Mouse (Mus musculus) CD4-positive, CD25-positive, alpha-beta regulatory T cell, adult 2 months (primary cell): ENCODE measurements around the gene Mcoln2.

Source experiments
- DNase-seq: peaks from one replicate; pipeline ENCODE4 v3.0.0-alpha.2; 2012; ENCODE audit warnings: low read depth, low spot score

Mcoln2 gene

GRCm38 (mm10) chr3:146145501-146145900 lies 4.1 kb upstream of the Mcoln2 start:
- peak; percentile 61 for DNase-seq

- DNase-seq, result peak; percentile 37
Measured at GRCm38 (mm10) chr3:146146131-146146530, 3.5 kb upstream of the Mcoln2 start.

GRCm38 (mm10) chr3:146150058-146150400 lies 396 bp downstream of the Mcoln2 start:
- DNase-seq, result peak; percentile 73

GRCm38 (mm10) chr3:146150560-146150959 lies 927 bp downstream of the Mcoln2 start:
- peak; percentile 50 for DNase-seq

- DNase-seq, result no peak
Measured at GRCm38 (mm10) chr3:146151328-146151727, 1.7 kb downstream of the Mcoln2 start.

GRCm38 (mm10) chr3:146151755-146152154 lies 2.1 kb downstream of the Mcoln2 start:
- no peak for DNase-seq

- peak; percentile 38 for DNase-seq
Measured at GRCm38 (mm10) chr3:146152348-146152747, 2.7 kb downstream of the Mcoln2 start.

GRCm38 (mm10) chr3:146152913-146153312 lies 3.3 kb downstream of the Mcoln2 start:
- no peak for DNase-seq

- peak; percentile 40 for DNase-seq
Measured at GRCm38 (mm10) chr3:146153862-146154611, 4.4 kb downstream of the Mcoln2 start.

GRCm38 (mm10) chr3:146155628-146156576 lies 6.3 kb downstream of the Mcoln2 start:
- peak; percentile 33 for DNase-seq

- no peak for DNase-seq
Measured at GRCm38 (mm10) chr3:146156811-146157210, 7.2 kb downstream of the Mcoln2 start.

- DNase-seq, result no peak
Measured at GRCm38 (mm10) chr3:146158039-146158438, 8.4 kb downstream of the Mcoln2 start.

- peak; percentile 63 for DNase-seq
Measured at GRCm38 (mm10) chr3:146159360-146159759, 9.7 kb downstream of the Mcoln2 start.

GRCm38 (mm10) chr3:146162197-146162596 lies 12.6 kb downstream of the Mcoln2 start:
- DNase-seq, result no peak

- DNase-seq, result no peak
Measured at GRCm38 (mm10) chr3:146169356-146169755, 19.7 kb downstream of the Mcoln2 start.

GRCm38 (mm10) chr3:146173030-146173429 lies 23.4 kb downstream of the Mcoln2 start:
- DNase-seq, result no peak

- no peak for DNase-seq
Measured at GRCm38 (mm10) chr3:146174215-146174614, 24.6 kb downstream of the Mcoln2 start.

- DNase-seq, result no peak
Measured at GRCm38 (mm10) chr3:146177295-146177694, 27.7 kb downstream of the Mcoln2 start.

GRCm38 (mm10) chr3:146177748-146178582 lies 28.3 kb downstream of the Mcoln2 start:
- DNase-seq, result peak; percentile 90

- DNase-seq, result peak; percentile 51
Measured at GRCm38 (mm10) chr3:146180341-146180740, 30.7 kb downstream of the Mcoln2 start.

GRCm38 (mm10) chr3:146180986-146181385 lies 31.4 kb downstream of the Mcoln2 start:
- peak; percentile 71 for DNase-seq
